Mouse (Mus musculus): ENCODE measurements at regions not wholly inside any gene's neighbourhood (a gene's known extent, or its start where the extent isn't known, plus 50 kb on each side); places are given as distances from the start of the nearest gene placed in this dataset.

- Histone ChIP-seq H3K4me2 (ENCODE audit: low read depth, low read length, poor library complexity, severe bottlenecking) (no peak overlapping the region), H3K27me3 (ENCODE audit: insufficient read depth, low read length) (no peaks in the 10 kb centered on the region), H3K9me3 (ENCODE audit: low read length) (no peaks in the 10 kb centered on the region), H3K27ac (ENCODE audit: low read depth, low read length) (no peak overlapping the region), H3K4me3 (ENCODE audit: low read depth, low read length) (no peak overlapping the region), H3K9ac (replicated peaks; ENCODE audit: low read length, poor library complexity, severe bottlenecking) (no peak overlapping the region), H3K4me1 (ENCODE audit: insufficient read depth, low read length) (no peaks in the 10 kb centered on the region), H3K36me3 (ENCODE audit: insufficient read depth, low read length) (no peaks in the 10 kb centered on the region)
- no peak for ATAC-seq (ENCODE audit: low FRiP score)
- no peak for TF ChIP-seq CTCF (IDR thresholded peaks at IDR 0.05)
- WGBS = 81% methylated on average over 4 of the region's 4 CpGs
- DNase-seq (ENCODE audit: low spot score) = no peak
Observed at GRCm38 (mm10) chrX:11815864-11816263, 344.3 kb downstream of the Bcor start.

GRCm38 (mm10) chrX:11818634-11819033 is 341.5 kb downstream of the Bcor start:
- 96% methylated on average over 3 of the region's 3 CpGs for WGBS
- no peak for TF ChIP-seq CTCF (IDR thresholded peaks at IDR 0.05)
- Histone ChIP-seq H3K9me3 (ENCODE audit: low read length) (no peaks in the 10 kb centered on the region), H3K27me3 (ENCODE audit: insufficient read depth, low read length) (no peaks in the 10 kb centered on the region), H3K27ac (ENCODE audit: low read depth, low read length) (no peak overlapping the region), H3K36me3 (ENCODE audit: insufficient read depth, low read length) (no peaks in the 10 kb centered on the region), H3K4me1 (ENCODE audit: insufficient read depth, low read length) (no peaks in the 10 kb centered on the region), H3K9ac (replicated peaks; ENCODE audit: low read length, poor library complexity, severe bottlenecking) (no peak overlapping the region), H3K4me2 (ENCODE audit: low read depth, low read length, poor library complexity, severe bottlenecking) (no peak overlapping the region), H3K4me3 (ENCODE audit: low read depth, low read length) (no peak overlapping the region)
- ATAC-seq (ENCODE audit: low FRiP score) = no peak
- no peak for DNase-seq (ENCODE audit: low spot score)

- TF ChIP-seq CTCF (IDR thresholded peaks at IDR 0.05) = no peak
- Histone ChIP-seq H3K9me3 (ENCODE audit: low read length) (no peaks in the 10 kb centered on the region), H3K4me3 (ENCODE audit: low read depth, low read length) (no peak overlapping the region), H3K4me2 (ENCODE audit: low read depth, low read length, poor library complexity, severe bottlenecking) (no peak overlapping the region), H3K27ac (ENCODE audit: low read depth, low read length) (no peak overlapping the region), H3K36me3 (ENCODE audit: insufficient read depth, low read length) (no peaks in the 10 kb centered on the region), H3K9ac (replicated peaks; ENCODE audit: low read length, poor library complexity, severe bottlenecking) (no peak overlapping the region), H3K4me1 (ENCODE audit: insufficient read depth, low read length) (no peaks in the 10 kb centered on the region), H3K27me3 (ENCODE audit: insufficient read depth, low read length) (no peaks in the 10 kb centered on the region)
- no peak for ATAC-seq (ENCODE audit: low FRiP score)
- 81% methylated on average over 2 of the region's 2 CpGs for WGBS
- no peak for DNase-seq (ENCODE audit: low spot score)
Observed at GRCm38 (mm10) chrX:11821165-11821564, 339.0 kb downstream of the Bcor start.

- Histone ChIP-seq H3K27ac (ENCODE audit: low read depth, low read length) (no peak overlapping the region), H3K4me2 (ENCODE audit: low read depth, low read length, poor library complexity, severe bottlenecking) (no peak overlapping the region), H3K36me3 (ENCODE audit: insufficient read depth, low read length) (no peaks in the 10 kb centered on the region), H3K9ac (replicated peaks; ENCODE audit: low read length, poor library complexity, severe bottlenecking) (no peak overlapping the region), H3K4me3 (ENCODE audit: low read depth, low read length) (no peak overlapping the region), H3K27me3 (ENCODE audit: insufficient read depth, low read length) (no peaks in the 10 kb centered on the region), H3K4me1 (ENCODE audit: insufficient read depth, low read length) (no peaks in the 10 kb centered on the region), H3K9me3 (ENCODE audit: low read length) (no peaks in the 10 kb centered on the region)
- 35% methylated on average over 16 of the region's 16 CpGs for WGBS
- peak; percentile 83 for ATAC-seq (ENCODE audit: low FRiP score)
- peak; percentile 81 for DNase-seq (ENCODE audit: low spot score)
- no peak for TF ChIP-seq CTCF (IDR thresholded peaks at IDR 0.05)
Observed at GRCm38 (mm10) chrX:11821880-11822768, 338.0 kb downstream of the Bcor start.

GRCm38 (mm10) chrX:11825948-11826347 is 334.2 kb downstream of the Bcor start:
- Histone ChIP-seq H3K4me3 (ENCODE audit: low read depth, low read length) (no peak overlapping the region), H3K4me2 (ENCODE audit: low read depth, low read length, poor library complexity, severe bottlenecking) (no peak overlapping the region), H3K9ac (replicated peaks; ENCODE audit: low read length, poor library complexity, severe bottlenecking) (no peak overlapping the region), H3K36me3 (ENCODE audit: insufficient read depth, low read length) (no peaks in the 10 kb centered on the region), H3K27ac (ENCODE audit: low read depth, low read length) (no peak overlapping the region), H3K27me3 (ENCODE audit: insufficient read depth, low read length) (no peaks in the 10 kb centered on the region), H3K9me3 (ENCODE audit: low read length) (no peaks in the 10 kb centered on the region), H3K4me1 (ENCODE audit: insufficient read depth, low read length) (no peaks in the 10 kb centered on the region)
- no peak for TF ChIP-seq CTCF (IDR thresholded peaks at IDR 0.05)
- DNase-seq (ENCODE audit: low spot score) = no peak
- 84% methylated on average over 1 of the region's 1 CpGs for WGBS
- ATAC-seq (ENCODE audit: low FRiP score) = no peak

- no peaks in the 10 kb centered on the region for H3K27me3 ChIP-seq (ENCODE audit: insufficient read depth, low read length)
- no peak overlapping the region for H3K4me3 ChIP-seq (ENCODE audit: low read depth, low read length)
- H3K27ac ChIP-seq (ENCODE audit: low read depth, low read length) = no peak overlapping the region
- no peak overlapping the region for H3K4me2 ChIP-seq (ENCODE audit: low read depth, low read length, poor library complexity, severe bottlenecking)
- 0 out of 2 replicates have a peak, but pooled peaks have one; percentile 23 for ATAC-seq (ENCODE audit: low FRiP score)
- TF ChIP-seq CTCF (IDR thresholded peaks at IDR 0.05) = no peak
- WGBS = 24% methylated on average over 20 of the region's 20 CpGs
- H3K9me3 ChIP-seq (ENCODE audit: low read length) = no peaks in the 10 kb centered on the region
- DNase-seq (ENCODE audit: low spot score) = peak; percentile 39
- no peaks in the 10 kb centered on the region for H3K4me1 ChIP-seq (ENCODE audit: insufficient read depth, low read length)
- H3K36me3 ChIP-seq (ENCODE audit: insufficient read depth, low read length) = no peaks in the 10 kb centered on the region
- no peak overlapping the region for H3K9ac ChIP-seq (replicated peaks; ENCODE audit: low read length, poor library complexity, severe bottlenecking)
Observed at GRCm38 (mm10) chrX:11826737-11827408, 333.3 kb downstream of the Bcor start.

Measured in midbrain, postnatal 0 days (tissue).